Mouse (Mus musculus) ES-Bruce4 (cell line): ENCODE results near the gene Rtn4r.

Source experiments
- CTCF ChIP-seq: IDR thresholded peaks from one replicate; pipeline ENCODE4 v1.8.1; 2011; ENCODE audit warnings: low read depth, low read length
- POLR2A ChIP-seq: IDR thresholded peaks from one replicate; pipeline ENCODE4 v1.8.1; 2011; ENCODE audit warnings: low read length; ENCODE audit not compliant: insufficient read depth

DNA sequence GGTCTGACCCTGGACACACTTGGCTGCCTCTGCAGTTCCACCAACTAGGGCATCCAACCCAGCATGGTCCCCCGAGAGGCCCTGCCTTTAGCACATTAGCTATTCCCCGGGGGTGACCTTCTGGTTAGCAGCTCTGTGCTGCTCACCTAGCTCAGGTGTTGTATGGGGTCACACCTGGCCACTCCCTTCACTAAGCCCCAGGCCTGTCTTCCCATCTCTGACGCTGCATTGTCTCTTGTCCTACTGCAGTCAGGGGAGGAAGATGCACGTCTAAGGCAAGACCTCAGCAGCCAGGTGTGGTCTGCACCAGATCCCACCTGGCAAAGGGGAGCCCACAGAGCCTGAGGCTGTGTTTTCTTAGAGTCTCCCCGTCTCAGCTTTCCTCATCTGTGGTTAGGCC, 2.0 kb downstream of the Rtn4r start:
- no peak for TF ChIP-seq CTCF
- no peak for TF ChIP-seq POLR2A
